Mouse (Mus musculus) kidney, postnatal 36 days (tissue): ENCODE measurements around the gene Mex3d.

Experiments used
- DNase-seq, 2 experiments: peaks; one replicate each; pipeline ENCODE4 v3.0.0; 2021 to 2022; ENCODE audit warnings: mixed read lengths in 2 of 2

Mex3d gene

DNA sequence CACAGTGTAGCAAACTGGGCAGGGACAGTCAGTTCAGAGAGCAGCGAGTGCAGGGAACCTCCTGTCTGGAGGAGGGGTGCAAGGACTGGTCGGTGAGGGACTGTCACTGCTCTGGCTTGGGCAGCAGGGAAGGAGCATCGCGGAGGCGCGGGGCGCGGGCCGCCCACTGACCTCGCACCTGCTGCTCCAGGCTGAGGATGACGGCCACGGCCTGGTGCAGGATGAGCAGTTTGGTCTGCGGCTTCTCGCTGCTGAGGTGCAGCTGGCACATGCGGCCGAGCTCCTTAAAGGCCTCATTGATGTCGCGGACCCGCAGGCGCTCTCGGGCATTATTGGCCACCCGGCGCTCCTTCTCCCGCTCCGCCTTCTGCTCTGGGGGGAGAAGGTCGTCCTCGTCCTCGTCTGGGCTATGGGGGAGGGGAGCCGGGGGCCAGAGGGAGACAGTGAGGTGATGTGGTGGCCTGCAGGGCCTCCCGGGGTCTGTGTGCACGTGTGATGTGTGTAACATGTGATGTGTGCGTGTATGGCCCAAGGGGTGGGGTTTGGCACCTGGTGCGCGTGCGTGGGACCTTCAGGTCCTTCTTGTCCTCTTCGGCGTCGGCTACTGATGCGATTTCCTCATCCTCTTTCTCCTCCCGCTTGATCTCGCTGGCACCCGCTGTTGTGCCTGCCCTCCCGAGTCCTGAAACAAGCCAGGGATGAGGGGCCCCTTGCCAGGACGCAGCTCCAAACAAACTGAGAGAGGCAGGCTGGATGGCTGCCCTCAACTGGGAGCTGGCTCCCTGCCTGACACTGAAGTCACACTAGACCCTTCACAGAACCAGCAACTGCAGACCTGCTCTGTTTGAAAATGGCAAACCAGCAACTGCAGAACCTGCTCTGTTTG, 25.4 kb upstream of the Mex3d start:
- no peak for DNase-seq

DNA sequence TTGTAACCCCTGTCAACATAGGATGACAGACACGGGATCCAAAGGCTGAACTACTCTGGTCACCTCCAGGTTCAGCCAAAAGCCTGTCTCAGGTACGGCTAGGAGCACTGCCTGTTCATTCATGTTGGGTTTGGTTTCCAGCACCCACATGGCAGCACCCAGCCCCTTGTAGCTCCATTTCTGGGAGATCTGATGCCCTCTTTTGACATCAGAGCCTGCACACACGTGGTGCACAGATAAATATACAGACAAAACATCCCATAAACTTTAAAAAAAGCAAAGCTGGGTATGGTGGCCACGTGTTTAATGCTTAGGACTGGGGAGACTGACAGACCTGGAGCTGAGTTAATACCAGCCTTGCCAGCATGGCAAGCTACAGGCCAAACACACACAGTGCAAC, 20.5 kb upstream of the Mex3d start:
- no peak for DNase-seq

DNA sequence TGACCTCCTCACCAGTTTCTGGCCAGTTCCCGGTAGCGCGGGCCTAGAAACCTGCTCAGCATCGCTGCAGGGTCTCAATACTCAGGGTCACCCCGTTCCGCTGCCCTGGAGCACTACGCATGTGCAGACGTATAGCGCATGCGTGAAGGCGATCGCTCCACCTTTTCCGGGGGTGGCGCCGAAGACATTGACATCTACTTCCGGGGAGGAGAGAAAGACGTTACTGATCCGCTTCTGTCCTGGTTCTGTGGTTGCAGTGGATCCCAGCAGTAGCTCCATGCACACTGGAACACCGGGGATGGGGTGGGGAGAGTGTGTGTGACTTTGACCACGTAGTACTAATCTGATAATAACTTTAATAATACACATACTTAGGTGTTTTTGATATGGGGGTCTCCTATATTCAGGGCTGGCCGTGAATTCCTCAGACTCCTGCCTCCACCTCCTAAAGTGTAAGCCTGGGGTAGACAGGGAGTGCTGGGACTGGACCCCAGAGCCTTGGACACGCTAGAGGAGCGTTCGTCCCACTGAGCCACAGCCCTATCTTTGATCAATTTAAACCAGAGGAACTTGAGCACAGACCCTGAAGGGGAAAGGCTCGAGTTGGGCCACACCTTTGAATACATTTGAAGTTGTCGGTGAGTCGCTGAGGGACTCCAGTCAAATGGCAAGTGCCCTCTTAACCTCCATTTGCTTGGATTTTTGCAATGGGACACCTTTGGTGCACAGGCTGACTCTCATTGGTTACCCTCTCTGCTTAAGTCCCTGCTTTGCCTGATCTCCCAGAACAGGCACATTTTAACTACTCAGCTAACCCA, 19.4 kb upstream of the Mex3d start, which contains the start of gene Uqcr11:
Gene Uqcr11, minus strand, starts transcription at position 147 of the 818 bp plus-strand sequence.
- DNase-seq: peak; percentile 94

DNA sequence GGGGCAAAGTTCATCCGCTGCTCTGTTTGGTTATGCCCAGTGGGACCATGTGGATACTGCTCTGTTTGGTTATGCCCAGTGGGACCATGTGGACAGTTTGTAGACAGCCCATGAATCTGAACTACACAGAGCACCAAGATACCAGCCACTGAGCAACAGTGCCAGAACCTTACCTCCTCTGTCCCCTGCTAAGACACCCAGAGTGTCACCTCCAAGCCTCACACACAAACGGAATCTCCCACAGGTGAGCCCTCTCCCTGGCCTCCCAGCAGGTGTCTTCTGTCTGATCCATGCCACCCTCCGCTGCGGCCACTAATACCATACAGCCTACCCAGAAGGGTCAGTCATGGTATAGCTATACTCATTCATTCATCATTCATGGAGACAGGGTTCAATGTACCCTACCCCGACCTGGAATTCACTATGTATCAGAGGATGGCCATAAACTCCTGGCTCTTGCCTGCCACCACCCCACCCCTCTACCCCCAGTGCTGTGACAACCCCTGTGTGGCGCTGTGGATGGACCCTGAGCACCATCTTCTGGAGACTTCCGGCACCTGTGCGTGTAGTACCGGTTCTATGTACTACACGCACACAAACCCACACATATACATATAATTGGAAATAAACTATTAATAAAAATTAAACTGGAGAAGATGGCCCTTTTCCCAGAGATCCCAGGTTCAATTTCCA, 18.2 kb upstream of the Mex3d start:
- peak in 1 of 2 experiments; percentile 33 for DNase-seq

DNA sequence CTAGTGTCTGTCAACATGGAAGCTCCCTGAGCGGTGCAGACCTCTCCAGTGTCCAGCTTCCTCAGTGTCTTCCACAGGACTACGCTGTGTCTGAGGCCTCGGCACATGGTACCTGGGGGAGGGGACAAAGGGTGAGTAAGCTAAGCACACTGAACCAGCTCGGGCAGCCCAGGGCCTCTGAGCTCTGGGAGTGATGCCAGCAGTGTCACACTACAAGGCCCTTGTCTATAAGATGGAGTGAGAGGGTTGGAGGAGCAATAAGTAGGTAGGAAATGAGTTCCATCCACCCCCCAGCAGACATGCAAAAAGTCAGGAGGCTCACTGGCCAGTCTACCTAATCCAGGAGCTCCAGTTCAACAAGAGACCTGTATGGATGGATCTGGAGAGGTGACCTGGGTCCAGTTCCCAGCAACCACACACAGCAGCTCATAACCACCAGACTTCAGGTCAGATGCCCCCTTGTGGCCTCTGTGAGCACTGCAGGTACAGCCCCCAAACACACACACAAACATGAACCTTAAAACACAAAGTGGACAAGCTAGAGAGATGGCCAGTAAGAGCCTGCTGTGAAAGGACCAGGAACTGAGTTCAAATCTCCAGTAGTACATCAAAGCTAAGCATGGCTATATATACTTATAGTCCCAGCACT, 15.7 kb upstream of the Mex3d start:
- peak; percentile 64 to 69 for DNase-seq

DNA sequence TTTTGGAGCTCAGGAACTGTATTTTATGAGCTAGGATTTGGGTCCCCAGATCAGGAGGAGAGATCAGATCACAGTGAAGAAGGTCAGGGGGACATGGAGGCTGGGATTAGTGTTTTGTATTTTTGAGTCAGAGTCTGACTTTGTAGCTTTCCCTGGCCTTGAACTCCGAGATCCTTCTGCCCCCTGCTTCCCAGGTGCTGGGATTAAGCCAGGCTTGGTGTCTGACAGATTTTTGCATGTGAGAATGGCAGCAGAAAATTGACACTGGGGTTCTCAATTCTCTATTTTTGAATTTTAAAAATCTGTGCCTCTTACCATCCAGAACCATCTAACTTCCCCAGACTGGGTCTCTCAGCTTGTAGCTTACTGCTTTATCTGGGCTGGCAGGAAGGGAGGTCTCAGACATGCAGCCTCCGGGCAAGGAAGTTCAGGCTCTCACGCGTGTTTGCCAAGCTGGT, 13.3 kb upstream of the Mex3d start:
- DNase-seq: no peak

DNA sequence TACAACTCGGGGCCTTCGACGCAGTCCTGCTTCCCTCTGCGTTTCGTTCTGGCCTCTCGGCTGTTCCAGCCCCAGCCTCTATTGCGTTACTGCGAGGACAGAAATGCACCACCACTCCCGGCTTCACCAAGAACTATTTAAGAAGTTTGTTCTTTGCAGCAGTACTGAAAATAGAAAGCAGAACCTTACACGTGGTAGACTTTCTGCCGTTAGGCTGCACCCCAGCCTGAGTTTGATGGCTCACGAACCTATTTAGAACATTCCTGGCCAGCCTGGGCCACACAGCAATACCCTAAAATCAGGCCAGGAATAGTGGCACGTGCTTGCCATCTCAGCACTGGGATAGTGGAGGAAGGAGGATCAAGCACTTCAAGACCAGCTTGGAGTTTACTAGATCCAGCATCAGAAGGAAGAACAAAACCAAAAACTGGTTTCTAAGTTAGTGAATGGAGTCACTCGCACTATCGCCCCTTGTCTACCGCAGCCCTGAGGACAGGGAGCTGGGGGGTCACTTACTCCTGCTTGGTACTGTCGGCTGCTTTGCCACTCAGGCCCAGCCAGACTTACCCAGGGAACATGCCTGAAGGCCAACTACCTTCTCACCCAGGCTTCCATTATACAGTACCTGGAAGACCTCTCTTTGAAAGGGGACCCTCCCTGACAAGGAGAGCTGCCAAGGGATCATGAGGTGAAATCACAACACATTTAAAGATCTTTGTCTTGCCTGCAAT, 12.7 kb upstream of the Mex3d start:
- no peak for DNase-seq

DNA sequence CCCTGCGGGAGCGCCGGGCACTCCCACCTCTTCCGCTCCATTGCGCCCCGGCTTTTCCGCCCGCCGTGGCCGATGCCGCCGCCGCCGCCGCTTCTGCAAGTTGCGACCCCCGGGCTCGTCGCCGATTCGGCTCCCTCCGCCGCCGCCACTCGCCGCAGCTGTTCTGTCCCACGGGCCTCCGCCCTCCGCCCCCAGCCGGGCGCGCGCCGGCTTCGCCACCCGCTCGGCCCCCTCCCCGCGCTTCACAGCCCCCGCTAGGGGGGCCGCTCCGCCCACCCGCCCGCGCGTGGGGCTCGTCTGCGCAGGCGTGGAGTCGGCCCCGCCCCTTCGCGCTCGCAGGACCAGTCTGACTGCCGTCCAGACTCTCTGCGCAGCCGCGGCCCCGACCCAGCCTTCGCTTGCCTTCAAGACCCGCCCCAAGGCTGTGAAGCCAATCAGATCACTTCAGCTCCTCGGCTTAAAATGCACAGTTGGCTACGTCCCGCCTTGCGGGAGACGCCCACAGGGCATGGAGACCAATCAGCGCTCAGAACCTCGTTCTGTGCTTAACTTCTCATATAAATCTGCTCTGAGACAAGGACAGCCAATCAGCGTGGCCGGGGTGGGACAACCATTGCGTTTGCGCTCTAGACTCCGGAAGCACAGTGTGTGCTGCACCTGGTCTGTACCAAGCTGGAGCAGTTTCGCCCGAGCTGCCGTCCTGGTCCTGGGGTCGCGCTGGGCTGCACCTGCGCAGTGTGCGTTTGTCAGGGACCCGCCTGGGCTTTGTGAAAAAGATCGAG, 11.9 kb upstream of the Mex3d start, which contains the start of gene Mbd3:
Gene Mbd3, minus strand, starts transcription at position 360 of the 782 bp plus-strand sequence.
- DNase-seq: peak; percentile 100

DNA sequence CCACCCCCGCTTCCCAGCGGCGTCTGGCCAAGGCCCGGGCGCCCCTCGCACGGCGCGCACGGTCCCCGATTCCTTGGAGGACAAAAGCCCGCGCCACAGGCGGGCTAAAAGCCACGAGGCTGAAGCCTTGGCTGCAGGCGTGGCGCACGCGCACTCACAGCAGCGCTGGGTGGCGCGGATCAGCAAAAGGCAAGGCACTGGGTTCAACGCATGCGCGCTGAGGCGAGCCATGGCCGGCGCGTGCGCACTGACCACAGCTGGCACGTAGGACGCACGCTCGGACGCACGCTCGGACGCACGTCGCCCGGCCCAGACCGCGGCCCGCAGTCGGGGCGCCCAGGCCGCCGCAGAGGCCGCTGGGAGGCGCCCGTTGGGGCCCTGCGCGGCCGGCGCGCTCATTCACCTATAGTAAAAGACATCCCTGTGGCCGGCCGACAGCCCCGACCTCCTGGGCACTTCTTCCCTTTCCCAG, 11.3 kb upstream of the Mex3d start:
- peak; percentile 98 to 99 for DNase-seq

DNA sequence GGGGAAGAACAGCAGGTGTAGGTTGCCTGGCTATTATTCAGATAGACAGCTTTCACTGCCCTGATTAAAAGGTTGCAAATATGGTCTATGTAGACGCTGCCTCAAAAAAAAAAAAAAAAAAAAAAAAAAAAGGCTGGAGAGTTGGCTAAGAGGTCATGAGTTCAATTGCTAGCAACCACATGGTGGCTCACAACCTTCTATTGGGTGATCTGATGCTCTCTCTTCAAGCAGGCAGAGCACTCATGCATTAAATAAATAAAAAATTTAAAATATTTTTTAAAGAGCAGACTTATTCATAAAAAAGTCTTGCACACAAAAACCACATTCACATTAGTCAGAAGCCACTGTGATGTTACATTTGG, 10.7 kb upstream of the Mex3d start:
- no peak for DNase-seq

DNA sequence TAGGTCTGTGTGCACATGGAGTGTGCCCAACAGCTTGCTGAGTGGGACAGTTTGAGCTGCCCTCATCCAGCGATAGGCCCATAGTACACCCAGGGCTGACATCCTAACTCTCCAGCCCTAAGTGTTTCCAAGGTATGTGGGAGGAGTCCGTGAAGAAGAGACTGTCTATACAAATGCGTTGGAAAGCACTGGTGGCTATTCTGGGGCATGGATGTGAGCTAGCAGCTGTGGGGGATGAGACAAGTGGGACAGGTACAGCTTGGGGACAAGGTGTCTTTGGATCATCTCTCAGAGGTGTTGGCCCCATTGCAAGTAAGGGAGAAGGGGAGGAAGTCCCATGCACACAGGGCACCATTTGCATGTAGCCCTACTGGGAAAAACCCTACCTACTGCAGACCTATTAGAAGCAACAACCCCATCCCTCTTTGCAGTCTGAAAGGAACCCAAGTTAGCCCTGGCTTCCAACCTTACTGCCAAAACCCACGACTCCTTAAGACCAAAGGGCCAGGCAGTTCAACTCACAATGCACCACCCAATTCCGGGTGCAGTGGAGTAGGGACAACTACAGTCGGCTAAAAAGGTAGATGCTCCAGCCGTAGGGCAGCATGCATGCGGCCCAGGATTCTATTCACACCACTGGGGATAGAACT, 10.2 kb upstream of the Mex3d start:
- DNase-seq: no peak

DNA sequence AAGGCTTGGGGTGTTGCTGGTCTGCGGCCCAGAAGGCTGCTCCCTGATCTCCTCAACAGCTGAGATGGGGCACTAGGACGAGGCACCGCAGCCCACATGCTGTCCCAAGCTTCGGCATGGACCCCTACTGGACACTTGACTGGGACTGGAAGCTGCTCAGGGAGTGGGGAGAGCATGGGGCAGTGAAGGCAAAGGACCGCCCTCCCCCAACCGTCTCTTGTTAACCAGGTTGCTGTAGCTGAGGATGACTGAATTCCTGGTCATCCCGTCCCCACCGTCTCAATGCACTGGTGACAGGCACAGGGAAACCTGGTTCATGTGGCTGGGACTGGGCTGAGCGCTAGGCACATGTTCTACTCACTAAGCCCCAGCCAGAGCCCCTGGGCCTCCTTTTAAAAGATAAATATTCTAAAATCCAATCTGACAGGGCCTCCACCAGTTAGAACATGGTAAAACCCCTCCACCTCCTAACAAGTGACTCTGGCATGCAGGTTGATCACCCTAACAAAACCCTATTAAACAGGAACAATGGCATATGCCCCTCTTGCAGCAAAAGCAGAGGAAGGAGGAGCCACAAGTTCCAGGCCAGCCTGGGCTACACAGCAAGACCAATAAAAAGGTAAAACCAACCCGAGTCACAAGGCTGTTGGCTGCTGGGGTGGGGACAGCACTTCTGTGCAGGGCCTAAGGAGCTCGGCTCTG, 9.5 kb upstream of the Mex3d start:
- no peak for DNase-seq

DNA sequence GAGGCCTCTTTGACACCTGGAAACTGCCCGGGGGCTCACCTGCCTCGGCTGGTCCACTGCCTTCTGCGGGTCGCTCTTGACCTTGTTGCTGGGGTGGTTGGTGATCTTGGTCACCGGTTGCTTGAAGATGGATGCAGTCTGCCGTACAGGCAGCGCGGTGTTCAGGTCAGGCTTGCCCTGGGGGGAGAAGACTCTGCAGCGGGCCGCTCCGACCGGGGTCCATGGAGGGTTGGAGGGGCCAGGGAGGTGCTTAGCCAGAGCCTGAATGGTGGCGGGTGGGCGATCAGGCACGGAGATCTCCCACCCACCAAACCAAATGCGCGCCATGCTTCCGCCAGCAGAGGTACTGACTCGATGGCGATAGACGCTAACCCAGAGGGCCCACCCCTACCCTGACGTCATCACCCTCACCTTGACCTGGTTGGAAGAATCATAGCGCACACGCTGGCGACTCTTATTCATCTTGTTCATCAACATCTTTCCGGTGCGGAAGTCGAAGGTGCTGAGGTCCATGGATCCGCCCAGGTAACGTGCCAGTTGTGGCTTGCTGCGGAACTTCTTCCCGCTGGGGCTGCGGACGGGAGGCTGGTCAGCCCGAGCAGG, 7.7 kb upstream of the Mex3d start:
- DNase-seq: no peak

DNA sequence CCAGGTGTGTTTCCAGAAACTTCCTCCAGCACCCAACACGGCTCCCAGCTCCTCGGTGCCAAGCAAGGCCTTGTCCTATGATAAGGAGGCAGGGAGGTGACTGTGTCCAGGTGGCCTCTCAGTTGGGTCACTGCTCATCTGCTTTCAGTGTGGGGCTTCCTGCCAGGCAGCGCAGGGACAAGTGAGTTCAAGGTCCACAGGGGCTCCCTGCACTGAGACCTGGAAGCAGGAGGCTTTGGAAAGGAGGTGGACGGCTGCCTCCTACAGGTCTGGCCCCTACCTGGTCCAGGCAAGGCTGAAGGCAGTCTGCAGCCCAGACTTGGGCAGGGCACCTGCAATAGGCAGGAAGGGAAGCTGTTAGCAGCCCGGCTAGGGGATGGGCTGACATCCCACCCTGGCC, 5.2 kb upstream of the Mex3d start:
- peak; percentile 73 to 77 for DNase-seq

DNA sequence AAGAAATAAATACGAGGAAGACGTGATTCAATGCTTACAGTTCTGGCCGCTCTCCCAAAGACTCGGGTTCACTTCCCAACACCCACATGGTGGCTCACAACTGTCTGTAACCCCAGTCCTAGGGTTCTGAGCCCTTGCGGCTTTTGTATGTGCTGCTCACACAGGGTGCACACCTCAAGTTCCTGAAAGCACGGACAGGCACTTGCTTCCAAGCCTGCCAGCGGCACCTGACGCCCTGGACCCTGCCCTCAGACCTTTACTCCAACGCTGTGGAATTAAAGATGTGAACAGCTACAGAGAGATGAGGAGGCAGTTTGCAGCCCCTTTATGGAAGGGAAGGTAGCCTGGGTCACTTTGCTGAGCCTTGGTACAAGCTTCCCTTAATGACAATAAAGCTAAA, 3.2 kb upstream of the Mex3d start:
- DNase-seq: peak; percentile 59 to 71

DNA sequence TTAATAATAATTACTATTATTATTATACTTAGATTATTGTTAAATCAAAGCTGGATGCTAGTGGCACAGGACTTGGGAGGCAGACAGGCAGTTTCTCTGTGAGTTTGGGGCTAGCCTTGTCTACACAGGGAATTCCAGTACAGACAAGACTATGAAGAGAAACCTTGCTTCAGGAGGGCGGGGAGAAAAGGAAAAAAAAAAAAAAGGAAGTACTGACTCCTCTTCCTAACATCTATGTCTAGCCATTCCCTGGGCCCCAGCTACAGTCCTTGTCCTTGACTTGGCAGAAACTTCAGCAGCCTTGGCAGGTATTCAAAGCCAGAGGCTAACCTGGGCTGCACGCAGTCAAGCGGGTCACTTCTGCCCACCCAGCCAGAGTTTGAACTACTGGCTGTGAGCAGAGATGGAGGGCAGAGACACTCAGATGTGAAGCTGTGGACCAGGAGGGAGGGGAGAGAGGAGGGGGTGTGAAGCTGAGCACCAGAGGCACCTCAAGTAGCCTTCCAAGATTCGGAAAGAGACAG, 1.8 kb upstream of the Mex3d start:
- DNase-seq: no peak

DNA sequence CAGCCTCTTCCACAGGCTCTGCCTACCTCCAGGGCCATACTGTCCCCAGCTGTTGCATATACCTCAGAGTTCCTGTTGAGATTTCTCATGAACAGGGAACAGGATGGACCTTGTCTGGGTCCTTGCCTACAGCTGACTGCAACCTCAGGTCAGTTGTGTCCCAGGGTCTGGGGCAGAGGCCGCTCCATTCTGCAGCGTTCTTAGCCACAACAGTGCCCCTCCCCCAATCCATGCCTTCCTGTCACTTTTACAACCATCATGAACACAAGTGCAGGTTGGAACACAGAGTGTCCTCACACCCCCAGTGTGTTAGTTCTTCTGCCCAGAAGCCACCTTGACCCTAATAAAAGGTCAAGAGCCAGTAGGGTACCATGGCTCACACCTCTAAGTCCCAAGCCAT, 1.3 kb upstream of the Mex3d start:
- DNase-seq: no peak

DNA sequence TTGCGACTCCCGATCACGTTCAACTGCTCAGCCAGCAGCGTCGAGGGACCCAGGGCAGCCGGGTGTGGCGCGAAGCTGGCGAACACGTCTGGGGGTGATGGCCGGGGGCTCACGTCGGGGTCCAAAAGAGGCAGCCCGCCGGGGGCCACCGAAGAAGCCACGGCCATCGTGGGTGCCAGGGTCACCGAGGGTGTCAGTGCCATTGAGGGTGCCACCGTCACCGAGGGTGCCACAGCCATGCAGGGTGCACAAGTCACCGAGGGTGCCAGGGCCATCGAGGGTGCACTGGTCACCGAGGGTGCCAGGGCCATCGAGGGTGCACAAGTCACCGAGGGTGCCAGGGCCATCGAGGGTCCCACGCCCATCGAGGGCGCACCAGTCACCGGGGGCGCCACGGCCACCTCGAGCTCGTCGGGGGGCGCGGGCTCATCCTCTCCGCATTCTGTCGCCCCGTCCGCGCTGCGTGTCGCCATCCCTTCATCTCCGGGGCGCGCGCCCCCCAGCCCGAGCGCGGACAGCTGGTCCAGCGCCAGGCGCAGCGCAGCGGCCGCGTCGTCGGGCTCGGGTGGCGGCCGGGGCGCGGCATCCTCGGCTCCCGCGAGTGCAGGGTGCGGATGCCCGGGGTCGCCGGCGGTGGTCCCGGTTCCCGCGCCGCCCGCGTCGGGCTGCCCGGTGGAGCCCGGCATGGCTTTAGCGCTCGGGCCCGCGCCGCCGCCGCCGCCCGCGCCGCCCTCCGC, 556 bp downstream of the Mex3d start:
- peak in 1 of 2 experiments; percentile 42 for DNase-seq
